Mouse (Mus musculus) layer of hippocampus, postnatal 25 days (tissue): ENCODE data around the gene Vac14. TPM values are rescaled to one million over a fixed set of nuclear protein-coding genes. Genes with fewer than 3 reads are reported as not detected.

ENCODE experiments used
- DNase-seq, 2 experiments: peaks; one replicate each; pipeline ENCODE4 v3.0.0; 2022; ENCODE audit warnings: mixed read lengths in 2 of 2, low spot score in 1 of 2; ENCODE audit errors: extremely low spot score in 1 of 2
- total RNA-seq, 2 experiments: library from RNA; stranded (reverse); gene quantifications; 2 replicates each; pipeline ENCODE4 v1.2.3; 2021

Vac14 gene
- total RNA-seq = 10 to 100 TPM; 23.7 to 24.5 TPM

DNA sequence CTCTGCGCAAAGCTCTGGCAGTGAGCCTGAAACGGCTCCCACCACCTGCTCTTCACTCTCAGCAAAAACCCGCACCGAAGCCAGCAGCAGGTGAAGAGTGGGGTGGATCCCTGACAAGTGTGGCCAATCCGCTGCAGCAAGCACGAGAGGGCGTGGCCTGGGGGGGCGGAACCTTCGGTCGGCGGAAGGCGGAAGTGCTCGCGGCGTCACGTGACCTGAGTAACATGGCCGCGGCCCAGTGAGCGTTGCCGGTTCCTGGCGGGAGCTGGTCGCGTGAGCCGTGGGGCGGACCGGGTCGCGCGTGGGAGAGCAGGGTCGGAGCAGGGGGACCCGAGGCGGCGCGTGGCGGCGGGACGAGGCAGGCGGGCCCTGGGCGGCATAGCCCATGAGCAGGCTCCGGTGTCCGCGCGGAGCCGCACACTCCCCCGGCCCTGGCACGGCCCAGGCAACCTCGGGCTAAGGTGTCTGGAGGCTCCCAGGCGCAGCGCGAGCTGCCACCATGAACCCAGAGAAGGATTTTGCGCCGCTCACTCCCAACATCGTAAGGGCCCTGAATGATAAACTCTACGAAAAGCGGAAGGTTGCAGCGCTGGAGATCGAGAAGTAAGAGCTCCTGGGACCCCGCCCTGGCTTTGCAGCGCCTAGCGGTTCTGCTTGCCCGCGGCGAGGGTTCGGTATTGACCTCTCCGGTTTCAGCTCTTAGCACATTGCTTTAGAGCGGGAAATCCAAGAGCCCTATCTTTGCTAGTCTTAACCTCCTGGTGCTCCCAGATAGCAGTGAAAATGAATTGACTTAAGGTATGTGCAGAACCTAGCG lies at the start of gene Vac14:
Vac14 (plus strand) TSS at position 195 of the 817 bp plus-strand sequence.
- peak; percentile 91 to 92 for DNase-seq

DNA sequence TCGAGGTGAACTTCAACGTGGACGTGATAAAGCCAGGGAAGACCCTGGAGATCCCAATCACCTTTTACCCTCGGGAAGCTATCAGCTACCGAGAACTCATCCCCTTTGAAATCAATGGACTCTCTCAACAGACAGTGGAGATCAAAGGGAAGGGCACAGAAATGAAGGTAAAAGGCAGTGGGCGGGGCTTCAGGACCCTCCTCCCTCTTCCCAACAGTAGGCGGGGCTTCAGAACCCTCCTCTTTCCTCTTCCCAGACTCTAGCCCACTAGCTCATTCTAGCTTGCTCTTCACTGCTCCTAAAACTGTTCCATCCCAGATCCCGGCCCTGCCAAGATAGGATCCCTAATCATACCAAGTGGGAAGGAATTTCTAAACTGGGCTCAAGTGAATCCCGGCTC lies 25.7 kb upstream of the Vac14 start:
- DNase-seq = no peak

GRCm38 (mm10) chr8:110594164-110594563 lies 24.2 kb upstream of the Vac14 start:
- DNase-seq = no peak

- peak in 1 of 2 experiments; percentile 69 for DNase-seq
These were observed 13.8 kb upstream of the Vac14 start for GRCm38 (mm10) chr8:110604556-110604955.

DNA sequence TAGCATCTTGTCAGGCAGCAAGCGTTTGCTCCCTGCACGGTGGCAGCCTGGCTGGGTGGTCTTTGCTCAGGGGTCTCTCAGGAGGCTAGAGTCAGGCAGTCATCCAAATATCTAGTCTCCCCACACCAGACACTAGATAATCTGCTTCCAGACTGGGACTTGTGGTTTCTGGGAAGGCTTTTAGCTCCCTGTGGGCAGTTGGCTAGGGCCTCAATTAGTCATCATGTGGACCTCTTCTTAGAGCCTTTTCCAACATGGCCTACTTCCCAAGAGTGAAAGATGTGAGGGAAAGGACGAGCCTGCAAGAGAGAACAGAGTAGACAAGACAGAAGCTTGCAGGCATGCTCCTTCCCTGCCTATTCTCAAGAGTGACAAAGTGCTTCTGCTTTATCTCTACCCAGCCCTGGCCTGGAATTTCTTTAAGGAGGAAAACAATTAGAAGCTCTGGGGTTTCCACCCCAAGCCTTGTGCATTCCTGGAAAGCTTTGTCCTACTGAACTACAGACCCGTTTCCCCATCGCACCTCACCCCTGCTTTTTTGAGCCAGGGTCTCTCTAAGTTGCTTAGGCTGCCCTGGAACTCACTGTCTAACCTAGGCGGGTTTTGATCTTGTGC lies 12.9 kb upstream of the Vac14 start:
- no peak for DNase-seq

- DNase-seq = no peak
These were observed 2.7 kb upstream of the Vac14 start for GRCm38 (mm10) chr8:110615730-110616129.

DNA sequence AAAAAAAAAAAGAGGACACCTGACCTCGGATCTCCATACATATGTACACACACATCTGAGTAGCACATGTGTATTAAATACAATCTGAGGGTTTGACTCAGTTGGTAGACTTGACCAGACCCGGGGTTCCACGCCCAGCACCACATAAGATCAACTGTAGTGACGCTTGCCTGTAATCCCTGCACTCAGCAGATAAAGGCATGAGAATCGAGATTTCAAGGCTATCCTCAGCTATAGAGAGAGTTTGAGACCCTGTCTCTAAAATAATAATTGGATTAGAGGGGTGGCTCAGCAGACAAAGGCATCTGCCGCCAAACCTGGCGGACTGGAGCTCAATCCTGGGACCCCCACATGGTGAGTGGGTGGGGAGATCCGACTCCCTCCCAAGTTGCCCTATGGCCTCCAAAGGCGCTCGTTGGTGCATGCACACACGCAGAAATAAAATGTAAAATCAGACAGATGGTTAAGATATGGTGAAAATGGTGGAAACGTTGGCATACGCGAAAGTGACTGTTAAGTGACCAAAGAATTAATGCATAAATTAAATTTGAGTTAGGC lies 505 bp upstream of the Vac14 start:
- DNase-seq = no peak

GRCm38 (mm10) chr8:110619208-110619574 lies 806 bp downstream of the Vac14 start:
- DNase-seq = no peak

DNA sequence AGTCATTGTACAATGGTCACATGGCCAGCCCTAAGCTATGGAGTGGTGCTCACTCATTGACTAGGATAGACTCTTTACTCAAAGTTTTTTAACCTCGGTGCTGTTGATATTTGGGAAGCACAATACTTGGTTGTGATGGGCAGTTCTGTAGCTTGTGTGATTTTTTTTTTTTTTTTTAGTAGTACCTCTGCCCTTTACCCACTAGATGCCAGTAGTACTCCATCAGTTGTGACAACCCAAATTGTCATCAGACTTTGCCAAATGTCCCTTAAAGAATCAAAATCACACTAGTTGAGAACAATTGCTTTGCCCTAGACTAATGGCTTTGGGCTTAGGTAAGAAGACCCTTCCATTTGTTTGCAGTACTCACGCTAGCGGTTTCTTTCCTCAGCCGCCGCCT lies 1.5 kb downstream of the Vac14 start:
- no peak for DNase-seq

DNA sequence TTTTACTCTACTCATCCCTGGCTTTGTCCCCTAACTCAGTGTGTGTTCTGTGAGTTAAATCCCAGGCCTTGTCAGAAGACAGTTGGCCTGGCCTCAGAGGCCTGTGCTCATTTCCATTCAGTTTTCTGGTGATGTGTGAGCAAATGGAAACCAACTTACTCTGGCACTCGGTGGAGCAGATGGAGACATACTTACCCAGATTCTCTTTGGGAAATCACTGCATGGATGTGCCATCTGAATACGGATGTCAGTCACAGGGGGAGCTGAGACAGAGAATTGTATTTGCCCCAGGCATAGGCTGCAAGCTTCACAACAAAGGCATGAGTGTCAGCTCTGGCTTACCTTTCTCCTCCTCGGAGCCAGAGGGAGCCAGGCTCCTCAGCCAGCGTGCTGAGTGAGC lies 8.0 kb downstream of the Vac14 start:
- no peak for DNase-seq

DNA sequence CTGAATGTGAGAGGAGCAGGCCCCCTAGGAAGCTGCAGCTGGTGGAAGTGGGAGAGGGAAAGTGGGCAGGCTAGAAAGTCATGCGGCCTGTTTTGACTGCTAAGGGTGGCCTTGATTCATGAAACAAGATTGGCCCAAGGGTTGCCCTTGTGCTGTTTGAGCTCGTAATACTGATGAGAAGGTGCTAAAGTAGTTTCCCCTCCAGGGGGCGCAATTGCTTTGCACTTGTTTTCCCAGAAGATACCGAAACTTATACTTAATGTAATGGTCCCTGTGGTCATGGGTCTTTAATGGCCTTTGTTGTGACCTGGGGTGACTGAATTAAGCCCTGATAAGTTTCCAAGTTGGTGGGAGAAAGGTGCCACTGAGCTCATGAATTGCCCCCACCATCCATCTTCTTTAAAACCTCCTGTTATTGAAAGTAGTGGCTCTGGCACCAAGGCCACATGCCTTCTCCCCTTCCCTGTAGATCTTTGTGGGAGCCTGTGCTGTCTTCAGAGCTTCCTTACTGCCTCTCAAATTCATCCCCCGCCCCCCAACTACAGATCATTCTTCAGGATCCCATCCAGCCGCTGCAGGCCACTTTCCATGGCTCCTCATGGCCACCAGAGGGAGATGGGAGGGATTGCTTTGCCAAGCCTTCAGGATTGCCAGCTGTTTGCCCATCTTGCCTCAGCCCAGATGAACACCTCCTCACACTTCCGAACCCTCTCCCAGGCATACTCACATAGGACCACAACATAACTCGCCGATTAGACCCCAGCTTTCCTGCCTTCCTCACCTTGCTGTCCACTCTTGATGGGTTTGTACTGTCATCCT lies 11.1 kb downstream of the Vac14 start:
- DNase-seq = peak; percentile 62 to 84

DNA sequence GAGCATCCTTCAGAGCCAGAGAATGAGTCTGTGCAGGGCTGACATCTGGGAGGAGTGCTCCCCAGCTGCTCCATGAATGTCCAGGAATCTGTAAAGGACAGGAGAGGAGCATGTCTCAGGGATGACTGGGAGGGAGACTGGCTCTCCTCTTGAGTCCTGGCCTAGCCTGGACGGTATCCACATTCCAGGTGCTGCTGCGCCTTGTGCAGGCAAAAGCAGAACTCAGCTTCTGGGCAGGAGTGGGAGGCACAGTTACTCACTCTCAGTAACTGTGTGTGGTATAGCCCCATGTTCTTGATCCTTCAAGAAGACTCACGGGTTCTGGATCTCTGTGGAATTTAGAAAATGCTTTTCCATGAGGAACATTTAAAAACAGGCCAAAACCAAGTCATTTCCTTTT lies 11.7 kb downstream of the Vac14 start:
- no peak for DNase-seq

DNA sequence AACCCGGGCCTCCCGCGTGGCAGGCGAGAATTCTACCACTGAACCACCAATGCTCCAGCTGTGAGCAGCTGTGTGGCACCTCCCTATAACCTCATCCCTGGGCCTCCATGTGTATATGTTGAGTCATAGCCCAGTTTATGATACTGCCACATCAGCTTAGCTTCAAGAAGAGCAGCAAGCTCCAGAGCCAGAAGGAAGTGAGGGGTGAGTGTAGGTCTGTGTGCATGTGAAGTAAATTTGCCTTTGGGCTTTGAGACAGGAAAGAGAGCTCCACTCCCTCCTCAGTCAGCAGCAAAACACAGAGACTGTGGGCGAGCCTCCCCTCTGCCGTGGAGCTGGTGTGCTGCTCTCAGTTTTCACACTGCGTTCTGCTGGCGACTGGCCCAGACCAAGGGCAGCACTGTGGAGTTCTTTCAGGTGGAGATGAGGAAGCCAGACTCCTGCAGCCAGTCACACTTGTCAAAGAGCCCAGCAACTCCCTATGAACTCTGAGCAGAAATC lies 12.2 kb downstream of the Vac14 start:
- DNase-seq = peak in 1 of 2 experiments; percentile 52

- DNase-seq = no peak
These were observed 12.8 kb downstream of the Vac14 start for GRCm38 (mm10) chr8:110631201-110631600.

DNA sequence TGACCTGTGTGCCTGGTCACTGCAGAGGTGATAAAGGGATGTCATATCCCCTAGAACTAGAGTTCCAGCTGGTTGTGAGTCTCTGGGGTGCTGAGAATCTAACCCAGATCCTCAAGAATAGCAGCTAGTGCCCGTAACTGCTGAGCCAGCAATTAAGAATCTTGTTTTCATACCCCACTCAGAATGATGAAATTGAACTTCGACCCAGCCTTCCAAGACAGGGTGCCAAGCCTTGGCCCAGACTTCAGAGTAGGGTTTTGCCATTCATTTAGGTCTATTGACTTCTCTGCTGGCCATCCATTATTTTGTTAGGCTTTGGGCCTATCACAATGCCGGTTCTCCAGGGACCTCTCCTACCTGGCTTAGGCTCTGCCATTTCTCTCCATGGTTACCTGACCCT lies 15.4 kb downstream of the Vac14 start:
- no peak for DNase-seq

GRCm38 (mm10) chr8:110636182-110636581 lies 17.8 kb downstream of the Vac14 start:
- DNase-seq = no peak

GRCm38 (mm10) chr8:110642331-110642730 lies 23.9 kb downstream of the Vac14 start:
- no peak for DNase-seq

DNA sequence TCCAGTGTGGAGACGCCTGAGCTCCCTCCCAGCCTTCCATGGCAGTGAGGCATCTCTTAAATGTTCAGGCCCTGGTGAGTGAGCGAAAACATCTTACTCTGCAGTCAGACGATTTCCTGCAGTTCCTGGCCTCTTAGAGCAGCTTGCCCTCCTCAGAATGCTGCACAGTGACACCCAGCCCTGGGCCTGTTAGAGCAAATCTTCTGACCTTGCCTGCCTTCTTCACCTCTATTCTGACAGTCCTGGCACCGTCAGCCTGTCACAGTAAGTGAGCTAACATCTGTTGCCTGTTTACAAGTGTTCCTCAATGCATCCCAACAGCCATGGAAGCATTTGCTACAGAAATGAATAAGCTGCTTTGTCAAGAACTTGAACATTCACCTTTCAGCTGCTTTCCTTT lies 24.8 kb downstream of the Vac14 start:
- no peak for DNase-seq

- DNase-seq = no peak
These were observed 26.0 kb downstream of the Vac14 start for GRCm38 (mm10) chr8:110644422-110644821.

GRCm38 (mm10) chr8:110644901-110645300 lies 26.5 kb downstream of the Vac14 start:
- DNase-seq = no peak

GRCm38 (mm10) chr8:110645340-110645739 lies 27.0 kb downstream of the Vac14 start:
- no peak for DNase-seq
